Mouse (Mus musculus) spleen, adult 2 months (tissue): ENCODE data around the gene Slc45a1. TPM values are rescaled to one million over a fixed set of nuclear protein-coding genes. Genes with fewer than 3 reads are reported as not detected.

Experiments
- DNase-seq, 2 experiments: peaks; one replicate each; pipeline versions ENCODE4 v3.0.0 to v3.0.0-alpha.2; 2012 to 2021; ENCODE audit warnings: low spot score in 2 of 2, low read depth in 1 of 2
- H3K27ac ChIP-seq: fragments of 200-500 bp; 2 replicates; pipeline ENCODE4 v1.5.1; 2012; ENCODE audit warnings: low read length, inconsistent platforms; ENCODE audit not compliant: insufficient read depth
- H3K27me3 ChIP-seq: fragments of 200-500 bp; 2 replicates; pipeline ENCODE4 v1.6.1; 2012; ENCODE audit warnings: mild to moderate bottlenecking, moderate library complexity, low read length, inconsistent platforms; ENCODE audit not compliant: control insufficient read depth, insufficient read depth
- H3K36me3 ChIP-seq: fragments of 200-500 bp; 2 replicates; pipeline ENCODE4 v1.6.1; 2012; ENCODE audit warnings: mild to moderate bottlenecking, low read length, inconsistent platforms; ENCODE audit not compliant: control insufficient read depth, insufficient read depth
- H3K4me1 ChIP-seq: fragments of 200-500 bp; 2 replicates; pipeline ENCODE4 v1.6.1; 2011; ENCODE audit warnings: inconsistent platforms; ENCODE audit not compliant: control insufficient read depth, insufficient read depth, insufficient read length
- H3K4me3 ChIP-seq: fragments of 200-500 bp; 2 replicates; pipeline ENCODE4 v1.5.1; 2011; ENCODE audit warnings: mild to moderate bottlenecking, inconsistent platforms; ENCODE audit not compliant: insufficient read depth, insufficient read length; ENCODE audit errors: extremely low read depth
- CTCF ChIP-seq: fragments of 200-500 bp; IDR thresholded peaks from 2 replicates; pipeline ENCODE4 v1.5.1; 2011; ENCODE audit warnings: mild to moderate bottlenecking, inconsistent platforms; ENCODE audit not compliant: insufficient read depth, insufficient read length, insufficient replicate concordance; ENCODE audit errors: extremely low read depth
- POLR2A ChIP-seq: fragments of 200-500 bp; IDR thresholded peaks from 2 replicates; pipeline ENCODE4 v1.6.1; 2011; ENCODE audit warnings: low read depth, low read length, inconsistent platforms
- WGBS: fragments of 180-500 bp; shearing (Covaris S2); methylation state at CpG from one replicate; pipeline ENCODE4 v1.1.7; 2018; 5-methylcytosine and 5-hydroxymethylcytosine counted together
- polyA plus RNA-seq: library from polyadenylated mRNA; depleted of rRNA; stranded (reverse); fragments of >200 nt; gene quantifications from 2 replicates; pipeline ENCODE4 v1.2.3, GENCODE M21; 2012

Gene Slc45a1
- polyA plus RNA-seq, 1 experiment = not detected

DNA sequence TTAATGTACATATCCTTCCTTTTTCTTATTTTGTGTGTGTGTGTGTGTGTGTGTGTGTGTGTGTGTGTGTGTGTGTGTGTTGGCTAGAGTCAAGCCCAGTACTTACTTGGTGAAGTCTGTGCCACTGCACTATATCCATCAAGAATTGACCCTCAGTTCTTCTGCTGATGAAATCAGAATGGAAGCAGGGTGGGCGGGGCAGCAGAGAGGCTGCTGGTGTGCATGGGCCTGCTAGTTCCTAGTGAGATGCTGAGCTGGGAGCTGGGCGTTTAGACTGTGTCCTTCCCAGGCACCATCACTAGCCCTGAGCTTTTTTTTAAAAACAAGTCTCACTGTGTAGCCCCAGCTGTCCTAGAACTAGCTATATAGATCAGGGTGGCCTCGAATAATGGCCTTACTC lies 56.9 kb downstream of the Slc45a1 start:
- peaks cover 18% of the 10 kb centered on the region; the same call in 1 of the 2 replicates for H3K4me1 ChIP-seq
- no peaks in the 10 kb centered on the region for H3K27me3 ChIP-seq
- no peak overlapping the region for H3K27ac ChIP-seq
- TF ChIP-seq CTCF = no peak
- no peak for TF ChIP-seq POLR2A
- 72% methylated on average over 3 of the region's 3 CpGs for WGBS
- H3K36me3 ChIP-seq = peaks cover 6% of the 10 kb centered on the region; the same call in 1 of the 2 replicates
- no peak overlapping the region for H3K4me3 ChIP-seq
- no peak for DNase-seq

DNA sequence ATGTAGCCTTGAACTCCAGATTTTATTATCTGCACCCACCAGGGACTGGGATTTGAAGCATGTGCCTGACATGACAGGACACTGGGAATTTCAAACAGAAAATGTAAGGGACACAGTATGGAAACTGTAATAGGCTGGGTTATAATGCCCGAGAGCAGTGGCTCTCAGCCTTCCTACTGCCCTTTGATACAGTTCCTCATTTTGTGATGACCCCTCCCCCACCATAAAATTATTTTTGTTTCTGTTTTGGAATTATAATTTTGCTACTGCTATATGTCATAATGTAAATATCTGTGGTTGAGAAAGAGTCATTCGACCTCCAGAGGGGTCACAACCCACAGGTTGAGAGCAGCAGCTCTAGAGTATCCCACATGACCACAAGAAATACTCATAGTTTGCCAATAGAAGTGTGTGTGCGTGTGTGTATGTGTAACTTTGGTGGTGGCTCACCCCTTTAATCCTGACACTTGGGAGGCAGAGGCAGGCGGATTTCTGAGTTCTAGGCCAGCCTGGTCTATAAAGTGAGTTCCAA lies 57.6 kb downstream of the Slc45a1 start:
- TF ChIP-seq CTCF = no peak
- Histone ChIP-seq H3K27ac (no peak overlapping the region), H3K27me3 (no peaks in the 10 kb centered on the region), H3K4me1 (peaks cover 18% of the 10 kb centered on the region; the same call in 1 of the 2 replicates), H3K4me3 (no peak overlapping the region), H3K36me3 (peaks cover 5% of the 10 kb centered on the region; the same call in 1 of the 2 replicates)
- 72% methylated on average over 4 of the region's 4 CpGs for WGBS
- DNase-seq = no peak

DNA sequence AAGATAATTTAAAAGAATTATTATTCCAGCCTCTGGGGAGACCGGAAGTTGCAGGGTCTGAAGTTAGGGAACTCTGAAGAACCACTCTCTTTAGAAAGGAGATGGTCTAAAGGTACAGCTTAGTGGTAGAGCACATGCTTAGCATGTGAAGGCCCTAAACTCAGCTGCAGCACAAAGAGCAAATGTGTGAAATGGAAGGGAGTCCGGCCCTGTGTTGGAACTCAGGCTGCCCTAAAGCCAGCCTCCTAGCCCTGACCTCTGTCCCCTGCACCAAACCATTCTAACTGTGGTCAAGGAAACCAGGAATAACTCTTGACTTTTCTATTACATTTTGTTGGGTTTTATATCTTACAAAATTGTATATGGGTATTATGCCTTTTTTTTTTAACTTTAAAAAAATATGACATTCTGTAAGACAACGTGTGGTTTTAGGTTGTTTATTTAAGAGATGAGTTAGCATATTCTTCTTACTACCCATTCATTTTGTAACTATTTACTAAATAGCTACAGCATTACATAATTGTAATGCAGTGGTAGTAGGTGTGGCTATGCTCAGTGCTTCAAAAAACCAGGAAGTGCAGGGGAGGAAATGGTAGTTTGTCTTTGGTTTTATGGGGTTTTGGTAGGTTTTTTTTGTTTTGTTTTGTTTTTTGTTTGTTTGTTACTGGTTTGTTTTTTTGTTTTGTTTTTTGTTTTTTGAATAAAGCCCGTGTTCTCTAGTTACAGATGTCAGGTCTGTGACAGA lies 58.3 kb downstream of the Slc45a1 start:
- no peak for TF ChIP-seq CTCF
- no peak for TF ChIP-seq POLR2A
- no peak for DNase-seq
- 67% methylated on average over 4 of the region's 4 CpGs for WGBS
- peaks cover 2% of the 10 kb centered on the region; the same call in 1 of the 2 replicates for H3K36me3 ChIP-seq
- H3K4me1 ChIP-seq = peaks cover 20% of the 10 kb centered on the region; the same call in 1 of the 2 replicates
- H3K4me3 ChIP-seq = no peak overlapping the region
- no peaks in the 10 kb centered on the region for H3K27me3 ChIP-seq
- H3K27ac ChIP-seq = peak overlapping the region; percentile 25

DNA sequence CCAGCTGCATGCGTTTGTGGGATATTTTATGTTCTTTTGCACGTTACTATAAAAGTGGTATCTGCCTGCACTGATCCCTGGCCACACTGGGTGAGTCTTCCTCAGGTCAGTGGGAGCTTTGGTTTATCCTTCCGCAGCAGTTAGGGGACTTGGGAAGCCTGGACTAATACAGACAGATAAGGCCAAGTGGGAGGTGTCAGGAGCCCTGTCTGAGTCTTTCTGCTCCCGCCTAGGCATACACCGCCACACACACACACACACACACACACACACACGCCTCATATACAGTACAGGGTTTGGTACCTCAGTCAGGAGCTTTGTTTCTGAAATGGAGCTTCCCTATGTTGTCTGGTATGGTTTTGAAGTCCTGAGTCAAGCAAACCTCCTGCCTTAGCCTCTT lies 59.9 kb downstream of the Slc45a1 start:
- WGBS = 89% methylated on average over 6 of the region's 6 CpGs
- Histone ChIP-seq H3K27ac (no peak overlapping the region), H3K4me1 (peaks cover 25% of the 10 kb centered on the region), H3K36me3 (no peaks in the 10 kb centered on the region), H3K4me3 (no peak overlapping the region), H3K27me3 (no peaks in the 10 kb centered on the region)
- no peak for DNase-seq
- TF ChIP-seq POLR2A (no peak), CTCF (no peak)

DNA sequence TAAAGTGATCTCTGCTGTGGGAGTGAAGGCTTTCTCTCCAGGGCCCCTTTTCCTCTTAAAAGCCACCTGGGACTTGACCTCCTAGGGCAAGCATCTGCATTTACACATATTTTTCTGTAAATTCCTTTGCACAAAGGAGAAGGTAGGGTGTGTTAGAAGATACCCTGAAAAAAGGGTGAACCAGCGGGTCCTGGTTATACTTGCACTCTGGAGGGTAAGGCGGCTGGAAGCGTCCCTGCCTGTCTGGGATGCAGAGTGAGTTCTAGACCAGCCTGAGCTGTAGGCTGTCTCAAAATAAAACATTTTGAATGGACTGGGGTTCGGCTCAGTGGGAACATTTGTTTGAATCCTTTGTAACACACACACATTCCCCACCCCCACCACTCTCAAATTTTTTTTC lies 60.4 kb downstream of the Slc45a1 start:
- Histone ChIP-seq H3K27ac (no peak overlapping the region), H3K4me1 (peaks cover 28% of the 10 kb centered on the region), H3K27me3 (no peaks in the 10 kb centered on the region), H3K36me3 (no peaks in the 10 kb centered on the region), H3K4me3 (no peak overlapping the region)
- WGBS = 90% methylated on average over 4 of the region's 4 CpGs
- TF ChIP-seq POLR2A (no peak), CTCF (no peak)
- DNase-seq = no peak

DNA sequence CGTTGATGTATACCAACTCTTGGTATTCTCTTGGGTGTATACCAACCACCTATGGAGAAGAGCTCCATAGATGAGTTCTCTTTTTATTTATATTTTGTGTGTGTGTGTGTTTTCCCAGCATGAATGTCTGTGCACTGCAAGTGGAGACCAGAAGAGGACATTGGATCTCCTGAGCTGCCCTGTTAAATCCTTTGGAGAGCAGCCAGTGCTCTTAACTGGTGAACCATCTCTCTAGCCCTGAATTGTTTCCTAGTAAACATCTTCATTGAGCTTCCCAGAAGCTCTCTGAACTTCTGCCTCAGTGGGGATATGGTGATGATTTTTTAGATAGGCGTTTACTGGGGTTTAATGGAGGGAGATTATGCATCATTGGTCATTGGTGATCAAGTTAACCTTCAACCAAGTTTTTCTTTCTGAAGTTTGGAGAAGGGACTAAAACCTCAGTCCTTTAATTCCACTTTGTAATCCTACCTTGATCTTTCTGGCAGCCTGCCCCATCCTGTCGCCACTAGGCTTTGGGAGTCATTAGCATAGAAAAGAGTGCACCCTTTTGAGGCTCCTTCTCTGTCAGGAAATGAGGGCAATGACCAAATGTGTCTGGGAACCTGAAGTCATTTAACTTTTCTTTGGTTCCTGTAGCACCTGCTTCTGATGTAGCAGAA lies 61.2 kb downstream of the Slc45a1 start:
- WGBS = 75% methylated on average over 3 of the region's 3 CpGs
- Histone ChIP-seq H3K27ac (no peak overlapping the region), H3K4me1 (peaks cover 24% of the 10 kb centered on the region)

DNA sequence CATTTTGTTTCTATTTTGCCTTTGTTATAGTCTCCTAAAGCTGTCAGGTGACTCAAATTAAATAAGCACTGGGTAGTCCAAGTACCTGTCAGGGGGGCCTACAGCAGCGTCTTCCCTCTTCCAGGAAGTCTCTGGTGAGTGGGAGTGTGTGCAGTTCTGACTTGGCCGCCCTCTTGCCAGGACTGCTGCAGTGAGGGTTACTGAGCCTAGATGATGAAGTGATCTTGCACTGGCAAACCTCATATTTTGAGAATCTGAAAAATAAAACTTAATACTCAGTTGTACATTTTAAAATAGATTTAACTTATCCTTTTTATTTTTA lies 63.7 kb downstream of the Slc45a1 start:
- Histone ChIP-seq H3K27me3 (no peaks in the 10 kb centered on the region), H3K36me3 (no peaks in the 10 kb centered on the region), H3K4me3 (no peak overlapping the region), H3K4me1 (peaks cover 27% of the 10 kb centered on the region), H3K27ac (no peak overlapping the region)
- 68% methylated on average over 2 of the region's 2 CpGs for WGBS
- TF ChIP-seq POLR2A = no peak
- no peak for TF ChIP-seq CTCF
- no peak for DNase-seq

More for the DNA sequence above, 61.2 kb downstream of the Slc45a1 start:
- Histone ChIP-seq H3K4me3 (no peak overlapping the region), H3K27me3 (no peaks in the 10 kb centered on the region), H3K36me3 (no peaks in the 10 kb centered on the region)
- DNase-seq = no peak
- no peak for TF ChIP-seq POLR2A
- no peak for TF ChIP-seq CTCF
